Mouse (Mus musculus) olfactory bulb, adult 2 months (tissue): ENCODE results near the gene Hrk. TPM values are rescaled to one million over a fixed set of nuclear protein-coding genes. Genes with fewer than 3 reads are reported as not detected.

Experiments used
- H3K27ac ChIP-seq: fragments of 200-500 bp; 2 replicates; pipeline ENCODE4 v1.5.1; 2012; ENCODE audit warnings: low read depth, low read length; ENCODE audit not compliant: insufficient read depth
- H3K4me1 ChIP-seq: fragments of 200-500 bp; 2 replicates; pipeline ENCODE4 v1.6.1; 2012; ENCODE audit warnings: low read length; ENCODE audit not compliant: control insufficient read depth, insufficient read depth
- H3K4me3 ChIP-seq: fragments of 200-500 bp; 2 replicates; pipeline ENCODE4 v1.5.1; 2012; ENCODE audit warnings: mild to moderate bottlenecking, low read depth, low read length, moderate library complexity; ENCODE audit not compliant: insufficient read depth
- CTCF ChIP-seq: fragments of 200-500 bp; IDR thresholded peaks from 2 replicates; pipeline ENCODE4 v1.5.1; 2012; ENCODE audit warnings: low read depth, mild to moderate bottlenecking, low read length, moderate library complexity; ENCODE audit not compliant: insufficient read depth
- POLR2A ChIP-seq: fragments of 200-500 bp; IDR thresholded peaks from 2 replicates; pipeline ENCODE4 v1.6.1; 2012; ENCODE audit warnings: mild to moderate bottlenecking, low read depth, low read length, moderate library complexity; ENCODE audit not compliant: insufficient read depth
- WGBS: fragments of 180-500 bp; shearing (Covaris S2); methylation state at CpG from one replicate; pipeline ENCODE4 v1.1.7; 2018; 5-methylcytosine and 5-hydroxymethylcytosine counted together
- polyA plus RNA-seq: library from polyadenylated mRNA; stranded (reverse); fragments of >200 nt; gene quantifications from 2 replicates; pipeline ENCODE4 v1.2.4, GENCODE M21; 2012; ENCODE audit warnings: low replicate concordance; ENCODE audit not compliant: missing spikeins, insufficient read depth, insufficient read length

Hrk gene
- polyA plus RNA-seq = not detected in 2 replicates

DNA sequence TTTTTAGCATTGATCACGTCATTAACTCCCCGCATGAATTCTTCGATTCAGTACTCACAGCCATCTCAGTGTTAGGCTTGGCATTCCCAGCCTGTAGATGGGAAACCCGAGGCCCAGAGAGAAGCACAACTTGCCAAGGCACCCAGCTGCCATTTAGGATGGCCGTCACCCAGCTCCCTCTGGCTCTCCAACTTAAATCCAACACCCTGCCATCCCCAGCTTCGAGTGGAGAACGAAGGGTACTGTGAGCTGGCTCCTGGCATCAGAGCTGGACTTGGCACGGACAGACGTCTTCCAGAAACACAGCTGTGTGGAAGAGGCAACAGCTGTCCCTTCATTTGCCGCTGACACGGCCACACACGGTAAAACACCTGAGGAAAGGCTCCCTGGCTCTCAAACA, at the start of gene Hrk:
Hrk (plus strand) TSS at position 68 of the 400 bp plus-strand sequence.
- Histone ChIP-seq H3K27ac (no peak within 1 kb of the TSS), H3K4me1 (peaks cover 3% of the 10 kb centered on the region; the same call in 1 of the 2 replicates), H3K4me3 (no peak within 1 kb of the TSS)
- TF ChIP-seq CTCF = no peak
- TF ChIP-seq POLR2A = no peak
- WGBS = 44% methylated on average over 12 of the region's 12 CpGs

DNA sequence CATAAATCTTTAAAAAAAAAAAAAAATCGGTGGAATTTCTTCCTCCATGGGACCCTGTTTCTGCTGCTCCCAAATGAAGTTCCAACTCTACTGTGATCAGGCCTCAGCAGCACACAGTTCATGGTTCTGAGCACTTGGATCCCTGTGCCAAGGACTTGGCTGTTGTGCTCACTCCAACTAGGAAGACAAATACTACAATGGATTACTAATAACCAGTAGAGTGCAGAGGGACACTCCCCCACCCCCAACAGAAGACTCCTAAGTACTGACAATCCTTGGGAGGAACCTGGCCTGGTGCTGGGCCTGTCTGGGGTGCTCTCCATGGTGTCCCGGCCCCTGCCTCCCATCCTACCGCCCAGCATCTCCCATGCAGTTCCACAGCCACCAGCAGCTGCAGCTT, 46.1 kb upstream of the Hrk start:
- no peak overlapping the region for H3K4me3 ChIP-seq
- 82% methylated on average over 3 of the region's 3 CpGs for WGBS

DNA sequence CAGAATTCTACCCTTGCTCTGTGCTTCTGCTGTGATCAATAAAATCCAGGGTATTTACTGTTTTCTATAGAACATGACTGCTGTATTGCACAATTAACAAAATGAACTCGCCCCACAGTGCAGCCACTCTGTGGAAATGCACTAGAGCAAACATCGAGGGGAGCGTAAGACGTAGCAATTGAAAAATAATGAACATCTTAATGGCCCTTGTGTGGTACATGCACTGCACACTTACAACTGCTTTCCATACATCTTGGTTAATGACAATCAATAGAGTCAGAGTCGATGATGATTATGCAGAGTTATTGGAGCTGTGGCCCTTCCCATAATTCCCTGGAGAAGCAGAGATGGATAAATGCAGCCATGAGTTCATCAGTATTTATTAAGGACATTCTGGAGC, 45.5 kb upstream of the Hrk start:
- TF ChIP-seq POLR2A (no peak), CTCF (no peak)
- H3K4me3 ChIP-seq = no peak overlapping the region
- H3K27ac ChIP-seq = no peak overlapping the region
- H3K4me1 ChIP-seq = peaks cover 50% of the 10 kb centered on the region
- 89% methylated on average over 5 of the region's 5 CpGs for WGBS

More for the DNA sequence above, 46.1 kb upstream of the Hrk start:
- Histone ChIP-seq H3K4me1 (peaks cover 53% of the 10 kb centered on the region), H3K27ac (no peak overlapping the region)
- TF ChIP-seq CTCF (no peak), POLR2A (no peak)

DNA sequence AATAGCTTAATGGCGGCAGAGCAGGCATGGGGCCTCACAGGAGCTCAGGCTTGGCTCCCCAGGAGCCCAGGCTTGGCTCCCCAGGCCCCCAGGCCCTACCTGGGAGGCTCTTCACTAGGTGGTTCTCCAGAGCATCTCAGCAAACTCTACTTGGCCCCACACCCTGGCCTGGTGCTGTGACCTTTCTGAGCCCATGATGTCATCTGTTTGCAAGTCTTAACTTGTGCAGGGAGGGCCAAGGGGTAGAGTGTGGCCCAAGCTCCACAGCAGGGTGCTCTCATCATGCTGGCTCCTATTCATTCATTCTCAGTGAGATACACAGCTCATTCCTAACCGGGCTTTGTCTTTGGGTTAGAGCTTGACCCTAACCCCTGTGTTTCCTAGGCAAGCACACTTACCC, 43.8 kb upstream of the Hrk start:
- Histone ChIP-seq H3K4me3 (no peak overlapping the region), H3K4me1 (peaks cover 51% of the 10 kb centered on the region), H3K27ac (no peak overlapping the region)
- 56% methylated on average over 2 of the region's 2 CpGs for WGBS
- no peak for TF ChIP-seq POLR2A
- TF ChIP-seq CTCF = no peak

DNA sequence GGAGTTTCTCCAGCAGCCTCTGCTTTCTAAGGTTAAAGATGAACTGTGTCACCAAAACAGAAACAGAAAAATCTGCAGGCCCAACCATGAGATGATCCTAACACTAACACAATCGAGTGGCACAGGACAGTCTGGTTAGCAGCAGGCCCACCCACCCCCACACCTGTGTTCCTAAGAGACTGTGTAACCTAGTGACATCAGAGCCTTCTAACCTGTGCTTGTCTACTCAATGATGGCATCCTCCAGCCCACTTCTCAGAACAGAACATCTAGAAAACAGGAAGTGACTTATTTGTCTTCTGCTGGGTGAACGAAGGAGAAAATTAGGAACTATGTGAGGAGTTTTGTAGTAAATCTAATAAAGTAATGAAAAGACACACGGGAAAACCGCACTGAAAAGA, 42.5 kb upstream of the Hrk start:
- H3K27ac ChIP-seq = no peak overlapping the region
- no peak overlapping the region for H3K4me3 ChIP-seq
- peaks cover 48% of the 10 kb centered on the region for H3K4me1 ChIP-seq
- TF ChIP-seq CTCF = no peak
- no peak for TF ChIP-seq POLR2A
- 83% methylated on average over 4 of the region's 4 CpGs for WGBS

DNA sequence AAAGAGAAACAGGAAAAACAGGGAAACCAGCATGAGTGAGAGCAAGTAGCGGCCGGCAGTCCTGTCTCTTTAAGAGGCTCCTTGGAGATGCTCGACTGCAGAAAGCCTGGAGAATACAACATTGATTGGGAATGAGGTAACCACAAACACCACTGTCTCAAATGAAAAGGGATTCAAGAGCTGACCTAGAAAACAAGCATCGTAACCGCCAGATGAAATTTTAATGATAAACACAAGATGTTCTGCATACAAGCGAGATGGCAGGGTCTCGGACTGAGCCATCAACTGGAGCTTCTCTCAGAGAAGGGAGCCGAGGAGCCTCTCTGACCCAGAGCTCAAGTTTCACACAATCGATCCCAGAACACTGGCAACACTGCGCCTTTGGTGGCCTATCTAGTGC, 41.4 kb upstream of the Hrk start:
- Histone ChIP-seq H3K4me1 (peaks cover 39% of the 10 kb centered on the region), H3K4me3 (no peak overlapping the region), H3K27ac (no peak overlapping the region)
- WGBS = 58% methylated on average over 10 of the region's 10 CpGs
- no peak for TF ChIP-seq CTCF
- TF ChIP-seq POLR2A = no peak

DNA sequence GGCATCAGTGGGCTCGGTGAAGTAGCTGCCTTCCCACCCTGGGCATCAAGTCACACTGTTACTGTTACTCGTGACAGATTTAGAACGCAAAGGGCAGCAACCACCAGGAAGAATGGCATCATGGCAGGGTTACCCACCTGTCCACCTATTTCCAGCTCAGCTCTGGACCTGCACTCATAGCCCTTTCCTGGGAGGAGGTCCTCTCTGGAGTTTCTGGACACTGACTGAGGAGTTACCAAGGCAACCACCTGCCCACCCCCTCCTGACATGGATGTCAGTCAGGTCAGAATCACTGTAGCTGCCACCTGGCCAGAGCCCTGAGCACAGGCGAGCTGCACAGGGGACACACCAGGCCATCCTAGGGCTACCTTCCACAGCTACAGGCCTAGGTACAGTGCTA, 37.8 kb upstream of the Hrk start:
- 88% methylated on average over 4 of the region's 4 CpGs for WGBS

DNA sequence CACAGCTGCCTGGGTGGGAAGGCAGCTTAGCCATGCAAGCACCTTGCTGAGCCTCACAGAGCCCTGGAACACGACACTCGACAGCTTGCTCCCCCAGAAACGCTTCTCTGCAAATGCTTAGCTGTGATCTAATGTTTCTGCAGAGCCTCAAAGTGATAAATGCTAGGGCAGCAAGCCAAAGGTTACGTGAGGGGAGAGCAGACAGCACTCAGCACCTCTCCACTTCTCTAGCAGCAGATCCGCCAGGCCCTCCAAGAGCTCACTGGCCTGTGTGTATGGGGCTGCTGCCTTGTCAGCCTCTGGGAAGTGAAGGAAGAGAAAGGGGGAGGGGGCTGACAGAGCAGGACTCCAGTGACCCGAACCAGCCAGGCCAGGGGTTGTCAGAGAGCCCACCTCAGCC, 36.2 kb upstream of the Hrk start:
- 74% methylated on average over 6 of the region's 6 CpGs for WGBS
- H3K4me3 ChIP-seq = no peak overlapping the region
- H3K27ac ChIP-seq = no peak overlapping the region
- TF ChIP-seq CTCF (no peak), POLR2A (no peak)
- peaks cover 32% of the 10 kb centered on the region for H3K4me1 ChIP-seq

More for the DNA sequence above, 37.8 kb upstream of the Hrk start:
- peaks cover 36% of the 10 kb centered on the region for H3K4me1 ChIP-seq
- TF ChIP-seq POLR2A = no peak
- no peak for TF ChIP-seq CTCF
- H3K4me3 ChIP-seq = no peak overlapping the region
- no peak overlapping the region for H3K27ac ChIP-seq

DNA sequence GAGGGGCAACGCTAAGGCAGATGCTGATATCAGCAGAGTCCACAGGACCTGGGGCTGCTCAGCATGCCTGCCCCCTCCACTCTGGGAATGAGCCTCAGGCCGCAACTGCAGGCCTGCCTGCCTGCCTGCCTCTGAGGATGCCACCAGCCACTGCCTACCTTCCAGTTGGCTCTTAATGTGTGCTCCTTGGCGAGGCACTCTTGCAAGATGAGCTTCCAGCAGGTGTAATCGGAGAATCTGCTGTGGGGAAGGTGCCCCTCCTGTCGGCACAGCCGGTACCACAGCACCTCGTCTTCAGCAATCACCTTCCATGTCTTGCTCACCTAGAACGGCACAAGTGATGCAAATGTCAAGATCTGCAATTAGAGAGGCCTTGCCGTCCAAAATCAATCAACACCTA, 35.8 kb upstream of the Hrk start:
- TF ChIP-seq CTCF (no peak), POLR2A (no peak)
- H3K4me1 ChIP-seq = peaks cover 29% of the 10 kb centered on the region
- no peak overlapping the region for H3K27ac ChIP-seq
- no peak overlapping the region for H3K4me3 ChIP-seq
- WGBS = 85% methylated on average over 9 of the region's 9 CpGs

DNA sequence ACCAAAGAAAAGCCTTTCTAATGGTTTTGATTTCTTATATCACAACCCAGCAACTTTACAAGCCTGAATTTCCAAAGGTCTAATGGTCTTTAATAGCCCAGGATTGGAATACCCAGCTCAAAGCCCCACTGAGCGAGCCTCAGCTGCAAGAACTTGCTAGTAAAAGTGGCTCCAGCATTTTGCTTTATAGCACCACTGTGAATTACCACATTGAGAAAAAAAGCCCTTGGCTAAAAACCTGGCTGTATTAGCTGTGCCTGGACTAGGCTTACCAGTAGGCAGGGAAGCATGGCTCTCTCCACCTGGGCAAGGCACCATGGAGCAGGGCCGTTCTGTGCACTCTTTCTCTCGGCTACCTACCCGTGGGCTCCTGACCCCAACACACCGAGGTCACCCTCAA, 28.1 kb upstream of the Hrk start:
- Histone ChIP-seq H3K4me3 (no peak overlapping the region), H3K27ac (no peak overlapping the region), H3K4me1 (no peaks in the 10 kb centered on the region; the same call in 1 of the 2 replicates)
- 98% methylated on average over 5 of the region's 5 CpGs for WGBS
- TF ChIP-seq POLR2A (no peak), CTCF (no peak)
